Mouse (Mus musculus) CD8-positive naive resting alpha-beta T cell, adult 2 months (primary cell): Measurements from ENCODE around the gene Trip10.

ENCODE experiments used
- DNase-seq, 2 experiments: peaks; one replicate each; pipeline ENCODE4 v3.0.0; 2022; ENCODE audit warnings: low read depth in 2 of 2, low spot score in 2 of 2

The Trip10 gene

GRCm38 (mm10) chr17:57249186-57250181 is at the start of gene Trip10:
Gene Trip10 (plus strand): TSS chr17:57249455.
- DNase-seq: peak; percentile 93 to 95

- no peak for DNase-seq
These were observed 47.2 kb upstream of the Trip10 start for GRCm38 (mm10) chr17:57201841-57202724.

- no peak for DNase-seq
These were observed 41.3 kb upstream of the Trip10 start for GRCm38 (mm10) chr17:57207938-57208337.

GRCm38 (mm10) chr17:57209330-57209729 is 39.9 kb upstream of the Trip10 start:
- peak in 1 of 2 experiments; percentile 11 for DNase-seq

GRCm38 (mm10) chr17:57211501-57211900 is 37.8 kb upstream of the Trip10 start:
- no peak for DNase-seq

- DNase-seq: no peak
These were observed 34.4 kb upstream of the Trip10 start for GRCm38 (mm10) chr17:57214676-57215387.

- no peak for DNase-seq
These were observed 30.8 kb upstream of the Trip10 start for GRCm38 (mm10) chr17:57218335-57218900.

- peak; percentile 76 to 83 for DNase-seq
These were observed 29.9 kb upstream of the Trip10 start for GRCm38 (mm10) chr17:57219167-57219883.

GRCm38 (mm10) chr17:57219884-57220207 is 29.4 kb upstream of the Trip10 start:
- DNase-seq: peak in 1 of 2 experiments; percentile 10

GRCm38 (mm10) chr17:57221911-57222310 is 27.3 kb upstream of the Trip10 start:
- no peak for DNase-seq

- no peak for DNase-seq
These were observed 25.9 kb upstream of the Trip10 start for GRCm38 (mm10) chr17:57223313-57223712.

GRCm38 (mm10) chr17:57227468-57227867 is 21.8 kb upstream of the Trip10 start:
- DNase-seq: no peak

- no peak for DNase-seq
These were observed 21.2 kb upstream of the Trip10 start, which contains the start of gene C3 for GRCm38 (mm10) chr17:57228014-57228413. Gene C3 (minus strand): TSS chr17:57228136.

- DNase-seq: no peak
These were observed 20.4 kb upstream of the Trip10 start for GRCm38 (mm10) chr17:57228873-57229272.

- DNase-seq: no peak
These were observed 19.2 kb upstream of the Trip10 start for GRCm38 (mm10) chr17:57229851-57230727.

GRCm38 (mm10) chr17:57230728-57231125 is 18.5 kb upstream of the Trip10 start:
- DNase-seq: no peak

- DNase-seq: no peak
These were observed 17.9 kb upstream of the Trip10 start for GRCm38 (mm10) chr17:57231321-57231771.

GRCm38 (mm10) chr17:57232200-57232599 is 17.1 kb upstream of the Trip10 start:
- no peak for DNase-seq

GRCm38 (mm10) chr17:57233038-57233437 is 16.2 kb upstream of the Trip10 start:
- DNase-seq: no peak
